Mouse (Mus musculus) neural tube, embryonic 14.5 days (tissue): Measurements from ENCODE around the gene Enho. TPM values are rescaled to one million over a fixed set of nuclear protein-coding genes. Genes with fewer than 3 reads are reported as not detected.

Experiments
- ATAC-seq: fragments of 200-750 bp; cut with Nextera tagmentation; 2 replicates; pipeline ENCODE4 v1.8.0; 2017; ENCODE audit warnings: low read depth, mild to moderate bottlenecking, moderate TSS enrichment, moderate library complexity
- H3K27ac ChIP-seq: fragments of 300-500 bp; sonication (generic); 2 replicates; pipeline ENCODE4 v1.5.1; 2014; ENCODE audit warnings: low read depth, mild to moderate bottlenecking, control low read depth, low read length, moderate library complexity, mixed read lengths
- H3K27me3 ChIP-seq: fragments of 300-500 bp; sonication (generic); 2 replicates; pipeline ENCODE4 v1.6.1; 2014; ENCODE audit warnings: low read length; ENCODE audit not compliant: control insufficient read depth, insufficient read depth
- H3K36me3 ChIP-seq: fragments of 300-500 bp; sonication (generic); 2 replicates; pipeline ENCODE4 v1.6.1; 2014; ENCODE audit warnings: low read length, mixed read lengths; ENCODE audit not compliant: control insufficient read depth, insufficient read depth
- H3K4me1 ChIP-seq: fragments of 300-500 bp; sonication (generic); 2 replicates; pipeline ENCODE4 v1.6.1; 2014; ENCODE audit warnings: low read length; ENCODE audit not compliant: control insufficient read depth, insufficient read depth
- H3K4me2 ChIP-seq: fragments of 300-500 bp; sonication (generic); 2 replicates; pipeline ENCODE4 v1.6.1; 2014; ENCODE audit warnings: mild to moderate bottlenecking, low read depth, low read length, control low read depth
- H3K4me3 ChIP-seq: fragments of 300-500 bp; sonication (generic); 2 replicates; pipeline ENCODE4 v1.5.1; 2014; ENCODE audit warnings: low read depth, low read length, control low read depth, mixed read lengths
- H3K9ac ChIP-seq: fragments of 300-500 bp; sonication (generic); replicated peaks from 2 replicates; pipeline ENCODE4 v1.6.1; 2014; ENCODE audit warnings: low read depth, mild to moderate bottlenecking, control low read depth, low read length, mixed read lengths
- H3K9me3 ChIP-seq: fragments of 300-500 bp; sonication (generic); 2 replicates; pipeline ENCODE4 v1.6.1; 2016; ENCODE audit warnings: low read length; ENCODE audit not compliant: control insufficient read depth
- WGBS: fragments of 180-500 bp; shearing (Covaris S2); extraction: QIAGEN DNeasy Blood & Tissue Kit; methylation state at CpG from one replicate; pipeline ENCODE4 v1.1.7; 2014; 5-methylcytosine and 5-hydroxymethylcytosine counted together
- polyA plus RNA-seq: library from polyadenylated mRNA; unstranded; fragments of >200 nt; fragmentation: Nextera tagmentation; extraction: Ambion mirVana; gene quantifications from 2 replicates; pipeline ENCODE4 v1.2.1, GENCODE M21; 2014

Gene Enho
- polyA plus RNA-seq, 1 experiment from 2014 or later: 134 TPM

- 86% methylated on average over 2 of the region's 2 CpGs for WGBS
- ATAC-seq: no peak
Measured at GRCm38 (mm10) chr4:41655525-41655924, 15.4 kb upstream of the Enho start.

GRCm38 (mm10) chr4:41654217-41654616 is 14.1 kb upstream of the Enho start:
- H3K4me1 ChIP-seq: peaks cover 9% of the 10 kb centered on the region; the same call in 1 of the 2 replicates
- H3K9me3 ChIP-seq: no peaks in the 10 kb centered on the region
- 13% methylated on average over 7 of the region's 7 CpGs for WGBS
- no peak overlapping the region for H3K27ac ChIP-seq
- ATAC-seq: peak; percentile 29; the same call in 1 of the 2 replicates
- H3K9ac ChIP-seq: no peak overlapping the region
- H3K27me3 ChIP-seq: no peaks in the 10 kb centered on the region
- H3K4me3 ChIP-seq: no peak overlapping the region
- no peak overlapping the region for H3K4me2 ChIP-seq
- H3K36me3 ChIP-seq: 0 out of 2 replicates have a peak, but pooled peaks cover 3% of the 10 kb centered on the region

More at GRCm38 (mm10) chr4:41655525-41655924, 15.4 kb upstream of the Enho start:
- H3K36me3 ChIP-seq: 0 out of 2 replicates have a peak, but pooled peaks cover 3% of the 10 kb centered on the region
- H3K27me3 ChIP-seq: no peaks in the 10 kb centered on the region
- H3K27ac ChIP-seq: no peak overlapping the region
- H3K4me2 ChIP-seq: no peak overlapping the region
- no peaks in the 10 kb centered on the region for H3K9me3 ChIP-seq
- H3K4me1 ChIP-seq: peaks cover 14% of the 10 kb centered on the region; the same call in 1 of the 2 replicates
- no peak overlapping the region for H3K4me3 ChIP-seq
- no peak overlapping the region for H3K9ac ChIP-seq

GRCm38 (mm10) chr4:41653730-41654129 is 13.6 kb upstream of the Enho start:
- Histone ChIP-seq H3K9ac (no peak overlapping the region), H3K36me3 (0 out of 2 replicates have a peak, but pooled peaks cover 3% of the 10 kb centered on the region), H3K4me2 (no peak overlapping the region), H3K4me3 (no peak overlapping the region), H3K27ac (no peak overlapping the region), H3K4me1 (peaks cover 4% of the 10 kb centered on the region; the same call in 1 of the 2 replicates), H3K9me3 (no peaks in the 10 kb centered on the region), H3K27me3 (no peaks in the 10 kb centered on the region)
- WGBS: 67% methylated on average over 6 of the region's 6 CpGs
- no peak for ATAC-seq

DNA sequence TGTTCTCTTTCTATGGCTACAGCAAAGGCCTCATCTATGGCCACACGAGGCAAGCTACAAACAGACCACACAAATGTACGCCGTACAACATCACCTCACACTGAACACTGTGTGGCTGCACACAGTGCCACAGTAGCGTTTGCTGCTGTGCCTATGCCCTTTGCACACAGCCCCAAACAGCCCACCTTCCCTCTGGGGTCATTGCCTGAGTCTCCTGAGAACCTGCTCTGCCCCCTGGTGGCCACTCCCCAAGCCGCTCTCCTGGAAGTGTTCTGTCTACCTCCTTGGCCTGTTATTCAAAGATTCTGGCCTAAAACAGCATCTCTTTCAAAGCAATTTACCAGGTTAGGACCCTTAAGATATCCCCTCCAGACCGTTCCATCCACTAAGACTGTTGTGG is 13.2 kb upstream of the Enho start:
- no peaks in the 10 kb centered on the region for H3K9me3 ChIP-seq
- no peak overlapping the region for H3K4me2 ChIP-seq
- 40% methylated on average over 6 of the region's 6 CpGs for WGBS
- H3K36me3 ChIP-seq: 0 out of 2 replicates have a peak, but pooled peaks cover 3% of the 10 kb centered on the region
- H3K27me3 ChIP-seq: no peaks in the 10 kb centered on the region
- H3K4me3 ChIP-seq: no peak overlapping the region
- peak; percentile 62; the same call in 1 of the 2 replicates for ATAC-seq
- H3K27ac ChIP-seq: no peak overlapping the region
- 0 out of 2 replicates have a peak, but pooled peaks cover 3% of the 10 kb centered on the region for H3K4me1 ChIP-seq
- H3K9ac ChIP-seq: no peak overlapping the region

- Histone ChIP-seq H3K27ac (no peak overlapping the region), H3K9me3 (no peaks in the 10 kb centered on the region), H3K27me3 (no peaks in the 10 kb centered on the region), H3K36me3 (no peaks in the 10 kb centered on the region), H3K4me3 (no peak overlapping the region), H3K9ac (no peak overlapping the region), H3K4me1 (0 out of 2 replicates have a peak, but pooled peaks cover 3% of the 10 kb centered on the region), H3K4me2 (no peak overlapping the region)
- WGBS: 72% methylated on average over 7 of the region's 7 CpGs
- no peak for ATAC-seq
Measured at GRCm38 (mm10) chr4:41648627-41649026, 8.5 kb upstream of the Enho start.

GRCm38 (mm10) chr4:41648157-41648556 is 8.0 kb upstream of the Enho start:
- WGBS: 11% methylated on average over 4 of the region's 4 CpGs
- H3K4me3 ChIP-seq: no peak overlapping the region
- H3K4me1 ChIP-seq: 0 out of 2 replicates have a peak, but pooled peaks cover 2% of the 10 kb centered on the region
- no peak overlapping the region for H3K27ac ChIP-seq
- no peak overlapping the region for H3K9ac ChIP-seq
- H3K4me2 ChIP-seq: no peak overlapping the region
- no peaks in the 10 kb centered on the region for H3K27me3 ChIP-seq
- no peaks in the 10 kb centered on the region for H3K36me3 ChIP-seq
- no peak for ATAC-seq
- H3K9me3 ChIP-seq: no peaks in the 10 kb centered on the region

DNA sequence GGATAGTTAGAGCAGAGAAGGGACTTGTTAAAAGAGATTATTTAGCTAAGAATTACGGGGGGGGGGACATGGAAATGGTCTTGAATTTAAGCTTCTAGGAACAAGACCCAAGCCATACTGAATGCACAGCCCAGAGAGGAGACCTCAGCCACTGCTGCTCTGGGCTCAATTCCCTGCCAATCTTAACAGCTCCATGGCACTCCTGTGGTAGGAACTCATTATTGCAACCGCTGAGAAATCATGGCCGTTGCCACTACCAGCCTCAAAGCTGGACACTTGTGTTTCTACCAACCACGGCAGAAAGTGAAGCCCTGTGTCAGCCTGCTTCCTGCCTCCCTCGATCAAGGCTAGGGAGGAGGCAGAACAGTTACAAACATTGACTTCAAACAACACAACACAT is 5.4 kb upstream of the Enho start:
- peaks cover 3% of the 10 kb centered on the region for H3K4me1 ChIP-seq
- no peak overlapping the region for H3K4me2 ChIP-seq
- no peaks in the 10 kb centered on the region for H3K9me3 ChIP-seq
- ATAC-seq: no peak
- H3K36me3 ChIP-seq: no peaks in the 10 kb centered on the region
- H3K9ac ChIP-seq: no peak overlapping the region
- H3K4me3 ChIP-seq: no peak overlapping the region
- 40% methylated on average over 5 of the region's 5 CpGs for WGBS
- no peaks in the 10 kb centered on the region for H3K27me3 ChIP-seq
- no peak overlapping the region for H3K27ac ChIP-seq

DNA sequence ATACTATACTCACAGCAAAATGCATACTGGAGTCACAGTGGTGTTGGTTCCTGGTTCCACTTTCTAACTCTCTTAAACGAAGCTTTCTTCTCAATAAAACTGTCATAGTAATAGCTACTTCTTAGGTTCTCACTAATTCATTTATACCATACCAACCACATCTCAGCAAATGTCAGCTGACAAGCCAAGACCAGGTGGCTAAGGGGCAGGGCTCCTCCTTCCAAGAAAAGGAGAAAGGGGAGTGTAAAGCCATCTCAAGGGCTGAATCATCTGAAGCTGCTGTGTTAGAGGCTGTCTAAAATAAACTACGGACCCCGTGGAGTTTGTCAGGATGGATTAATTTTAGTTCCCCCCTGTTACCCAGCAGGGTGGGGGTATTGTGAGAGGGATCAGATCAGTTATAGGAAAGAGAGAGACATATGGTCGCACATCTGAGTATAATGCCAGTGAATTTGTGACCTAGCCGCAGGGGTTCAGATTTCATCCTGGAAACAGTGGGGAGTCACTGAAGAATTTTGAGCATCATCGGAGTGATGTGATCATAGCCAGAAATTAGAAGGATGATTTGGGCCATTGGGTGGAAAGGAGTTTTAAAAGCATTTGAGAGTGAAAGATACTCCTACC is 1.2 kb upstream of the Enho start:
- no peak overlapping the region for H3K27ac ChIP-seq
- no peaks in the 10 kb centered on the region for H3K27me3 ChIP-seq
- H3K9ac ChIP-seq: no peak overlapping the region
- H3K4me3 ChIP-seq: no peak overlapping the region
- H3K4me1 ChIP-seq: peaks cover 33% of the 10 kb centered on the region
- no peak overlapping the region for H3K4me2 ChIP-seq
- H3K36me3 ChIP-seq: no peaks in the 10 kb centered on the region
- WGBS: 70% methylated on average over 6 of the region's 6 CpGs
- no peaks in the 10 kb centered on the region for H3K9me3 ChIP-seq
- no peak for ATAC-seq

GRCm38 (mm10) chr4:41639214-41639841 is 796 bp downstream of the Enho start:
- Histone ChIP-seq H3K27me3 (no peaks in the 10 kb centered on the region), H3K4me2 (peak overlapping the region; percentile 41), H3K9ac (peak overlapping the region; percentile 93), H3K9me3 (no peaks in the 10 kb centered on the region), H3K27ac (peak overlapping the region; percentile 87), H3K36me3 (no peaks in the 10 kb centered on the region), H3K4me3 (peak overlapping the region; percentile 71), H3K4me1 (peaks cover 39% of the 10 kb centered on the region)
- WGBS: 5% methylated on average over 10 of the region's 10 CpGs
- ATAC-seq: peak; percentile 15
